Mouse (Mus musculus): Measurements from ENCODE around the gene Ppm1b. TPM values are rescaled to one million over a fixed set of nuclear protein-coding genes. Genes with fewer than 3 reads are reported as not detected.

Gene Ppm1b
- total RNA-seq, 1 experiment: 75.9 TPM

DNA sequence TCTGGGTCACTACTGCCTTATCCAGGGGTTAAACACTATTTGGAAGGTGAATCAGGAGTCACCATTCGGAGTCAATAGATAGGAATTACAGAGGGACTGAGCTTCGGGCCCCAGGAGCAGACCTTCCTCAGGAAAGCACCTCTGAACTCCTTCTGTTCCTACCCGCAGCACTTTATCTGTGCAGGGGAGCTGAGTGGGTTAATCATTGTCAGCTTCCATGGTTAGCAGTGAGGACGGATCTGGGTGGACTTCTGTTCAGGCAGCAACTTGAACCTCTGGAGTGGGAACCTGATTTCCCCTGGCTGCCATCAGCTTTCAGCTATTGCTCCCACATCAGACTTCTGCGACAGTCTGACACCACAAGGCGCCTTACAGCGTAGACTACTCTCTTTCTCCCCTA, 84.4 kb downstream of the Ppm1b start:
- no peak for DNase-seq (ENCODE audit: low read depth, low spot score)
- Histone ChIP-seq H3K36me3 (ENCODE audit: control insufficient read depth, insufficient read depth, low read length, poor library complexity, severe bottlenecking) (no peaks in the 10 kb centered on the region), H3K9me3 (ENCODE audit: control insufficient read depth, insufficient read depth, low read depth, low read length) (no peaks in the 10 kb centered on the region), H3K4me3 (ENCODE audit: insufficient read depth in 1 of 2, low read depth in 1 of 2, low read length in 2 of 2, poor library complexity in 1 of 2, severe bottlenecking in 1 of 2) (no peak overlapping the region), H3K27ac (ENCODE audit: insufficient read depth, low read depth, low read length, poor library complexity, severe bottlenecking) (no peak overlapping the region), H3K4me1 (ENCODE audit: control insufficient read depth in 2 of 2, insufficient read depth in 2 of 2, low read length in 2 of 2, poor library complexity in 1 of 2) (no peaks in the 10 kb centered on the region), H3K9ac (ENCODE audit: insufficient read depth, low read depth, low read length, poor library complexity, severe bottlenecking) (no peak overlapping the region)
- no peak for TF ChIP-seq MAFK (IDR thresholded peaks at IDR 0.05; ENCODE audit: insufficient read depth, low read depth, low read length)
- no peak for TF ChIP-seq CHD2 (IDR thresholded peaks at IDR 0.05; ENCODE audit: low read depth, low read length)
- TF ChIP-seq HCFC1 (IDR thresholded peaks at IDR 0.05; ENCODE audit: borderline replicate concordance, insufficient read depth, low read length): no peak
- no peak for TF ChIP-seq ZNF384 (IDR thresholded peaks at IDR 0.05; ENCODE audit: low read depth, low read length)
- TF ChIP-seq ZC3H11A (IDR thresholded peaks at IDR 0.05; ENCODE audit: borderline replicate concordance, low read depth, low read length): no peak
- in situ Hi-C loops (cut with MboI; ENCODE audit: low sequenced_read_pairs in 2 of 2, unreplicated experiment in 2 of 2): no loop called here

DNA sequence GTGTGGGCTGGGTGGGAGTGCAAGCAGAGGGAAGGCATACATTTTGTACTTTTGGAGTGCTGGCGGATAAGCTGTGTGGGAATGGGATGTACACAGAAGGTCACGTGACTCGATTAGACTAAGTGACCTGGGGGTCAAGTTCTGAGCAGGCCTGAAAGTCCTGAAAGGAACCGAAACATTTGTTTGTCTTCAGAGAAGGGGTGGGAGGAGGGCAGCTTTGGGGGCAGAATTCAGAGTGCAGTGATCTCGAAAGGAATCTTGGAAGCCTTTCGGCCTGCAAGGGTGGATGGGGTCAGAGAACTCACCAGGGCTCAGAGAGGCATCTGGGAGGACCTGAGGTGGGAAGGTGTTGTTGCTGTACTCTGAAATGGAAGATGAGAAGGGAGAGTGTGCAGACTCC, 85.9 kb downstream of the Ppm1b start:
- Histone ChIP-seq H3K36me3 (ENCODE audit: control insufficient read depth, insufficient read depth, low read length, poor library complexity, severe bottlenecking) (no peaks in the 10 kb centered on the region), H3K27ac (ENCODE audit: insufficient read depth, low read depth, low read length, poor library complexity, severe bottlenecking) (no peak overlapping the region), H3K4me3 (ENCODE audit: insufficient read depth in 1 of 2, low read depth in 1 of 2, low read length in 2 of 2, poor library complexity in 1 of 2, severe bottlenecking in 1 of 2) (no peak overlapping the region), H3K9me3 (ENCODE audit: control insufficient read depth, insufficient read depth, low read depth, low read length) (no peaks in the 10 kb centered on the region), H3K9ac (ENCODE audit: insufficient read depth, low read depth, low read length, poor library complexity, severe bottlenecking) (no peak overlapping the region), H3K4me1 (ENCODE audit: control insufficient read depth in 2 of 2, insufficient read depth in 2 of 2, low read length in 2 of 2, poor library complexity in 1 of 2) (no peaks in the 10 kb centered on the region)
- in situ Hi-C loops (cut with MboI; ENCODE audit: low sequenced_read_pairs in 2 of 2, unreplicated experiment in 2 of 2): no loop called here
- no peak for DNase-seq (ENCODE audit: low read depth, low spot score)
- TF ChIP-seq CHD2 (IDR thresholded peaks at IDR 0.05; ENCODE audit: low read depth, low read length) (no peak), MAFK (IDR thresholded peaks at IDR 0.05; ENCODE audit: insufficient read depth, low read depth, low read length) (no peak)

DNA sequence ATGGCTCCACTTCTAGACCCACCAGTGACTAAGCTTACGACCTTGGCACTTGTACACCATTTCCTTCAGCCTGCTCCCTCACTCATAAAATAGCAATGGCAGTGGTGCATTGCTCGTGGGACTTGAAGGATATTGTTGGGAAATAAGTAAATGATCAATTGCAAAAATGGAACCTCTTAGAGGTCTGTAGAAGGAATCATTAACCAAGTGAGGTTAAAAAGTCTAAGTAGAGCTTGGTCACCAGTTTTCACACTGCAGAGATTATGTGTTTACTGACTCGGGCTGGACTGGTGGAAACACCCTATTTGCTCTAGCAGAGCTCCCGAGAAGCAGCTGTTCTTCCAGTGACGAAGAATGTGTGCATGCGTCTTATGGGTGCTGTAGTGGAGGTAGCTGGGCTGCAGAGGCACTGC, 86.9 kb downstream of the Ppm1b start:
- TF ChIP-seq ZC3H11A (IDR thresholded peaks at IDR 0.05; ENCODE audit: borderline replicate concordance, low read depth, low read length) (no peak), HCFC1 (IDR thresholded peaks at IDR 0.05; ENCODE audit: borderline replicate concordance, insufficient read depth, low read length) (no peak), CHD2 (IDR thresholded peaks at IDR 0.05; ENCODE audit: low read depth, low read length) (no peak), ZNF384 (IDR thresholded peaks at IDR 0.05; ENCODE audit: low read depth, low read length) (no peak), MAFK (IDR thresholded peaks at IDR 0.05; ENCODE audit: insufficient read depth, low read depth, low read length) (no peak)
- in situ Hi-C loops (cut with MboI; ENCODE audit: low sequenced_read_pairs in 2 of 2, unreplicated experiment in 2 of 2): no loop called here
- DNase-seq (ENCODE audit: low read depth, low spot score): no peak

DNA sequence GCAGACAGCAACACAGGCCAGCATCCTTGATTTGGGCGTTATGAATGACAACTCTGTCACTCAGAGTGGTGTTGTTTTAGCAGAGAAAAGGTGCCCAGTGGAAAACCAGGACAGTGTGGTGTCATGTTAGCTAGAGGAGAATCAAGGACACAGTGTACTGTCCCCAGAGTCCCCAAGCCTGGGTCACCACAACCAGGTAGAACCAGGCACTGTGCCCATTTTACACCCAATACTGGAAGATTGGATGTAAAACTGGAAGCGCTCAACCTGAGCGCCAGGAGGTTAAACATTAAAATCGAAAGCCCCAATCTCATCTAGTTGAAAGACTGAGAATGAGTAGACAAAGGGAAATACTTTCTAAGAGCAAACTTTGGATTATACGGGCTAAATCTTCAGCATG, 87.9 kb downstream of the Ppm1b start:
- Histone ChIP-seq H3K9ac (ENCODE audit: insufficient read depth, low read depth, low read length, poor library complexity, severe bottlenecking) (no peak overlapping the region), H3K4me3 (ENCODE audit: insufficient read depth in 1 of 2, low read depth in 1 of 2, low read length in 2 of 2, poor library complexity in 1 of 2, severe bottlenecking in 1 of 2) (no peak overlapping the region), H3K4me1 (ENCODE audit: control insufficient read depth in 2 of 2, insufficient read depth in 2 of 2, low read length in 2 of 2, poor library complexity in 1 of 2) (no peaks in the 10 kb centered on the region), H3K27ac (ENCODE audit: insufficient read depth, low read depth, low read length, poor library complexity, severe bottlenecking) (no peak overlapping the region), H3K9me3 (ENCODE audit: control insufficient read depth, insufficient read depth, low read depth, low read length) (no peaks in the 10 kb centered on the region), H3K36me3 (ENCODE audit: control insufficient read depth, insufficient read depth, low read length, poor library complexity, severe bottlenecking) (no peaks in the 10 kb centered on the region)
- in situ Hi-C loops (cut with MboI; ENCODE audit: low sequenced_read_pairs in 2 of 2, unreplicated experiment in 2 of 2): no loop called here
- no peak for TF ChIP-seq CHD2 (IDR thresholded peaks at IDR 0.05; ENCODE audit: low read depth, low read length)
- TF ChIP-seq MAFK (IDR thresholded peaks at IDR 0.05; ENCODE audit: insufficient read depth, low read depth, low read length): no peak
- TF ChIP-seq ZNF384 (IDR thresholded peaks at IDR 0.05; ENCODE audit: low read depth, low read length): no peak
- no peak for TF ChIP-seq ZC3H11A (IDR thresholded peaks at IDR 0.05; ENCODE audit: borderline replicate concordance, low read depth, low read length)
- no peak for TF ChIP-seq HCFC1 (IDR thresholded peaks at IDR 0.05; ENCODE audit: borderline replicate concordance, insufficient read depth, low read length)
- no peak for DNase-seq (ENCODE audit: low read depth, low spot score)

More for the DNA sequence above, 86.9 kb downstream of the Ppm1b start:
- Histone ChIP-seq H3K36me3 (ENCODE audit: control insufficient read depth, insufficient read depth, low read length, poor library complexity, severe bottlenecking) (no peaks in the 10 kb centered on the region), H3K9me3 (ENCODE audit: control insufficient read depth, insufficient read depth, low read depth, low read length) (no peaks in the 10 kb centered on the region), H3K4me3 (ENCODE audit: insufficient read depth in 1 of 2, low read depth in 1 of 2, low read length in 2 of 2, poor library complexity in 1 of 2, severe bottlenecking in 1 of 2) (no peak overlapping the region), H3K4me1 (ENCODE audit: control insufficient read depth in 2 of 2, insufficient read depth in 2 of 2, low read length in 2 of 2, poor library complexity in 1 of 2) (no peaks in the 10 kb centered on the region), H3K9ac (ENCODE audit: insufficient read depth, low read depth, low read length, poor library complexity, severe bottlenecking) (no peak overlapping the region), H3K27ac (ENCODE audit: insufficient read depth, low read depth, low read length, poor library complexity, severe bottlenecking) (no peak overlapping the region)

DNA sequence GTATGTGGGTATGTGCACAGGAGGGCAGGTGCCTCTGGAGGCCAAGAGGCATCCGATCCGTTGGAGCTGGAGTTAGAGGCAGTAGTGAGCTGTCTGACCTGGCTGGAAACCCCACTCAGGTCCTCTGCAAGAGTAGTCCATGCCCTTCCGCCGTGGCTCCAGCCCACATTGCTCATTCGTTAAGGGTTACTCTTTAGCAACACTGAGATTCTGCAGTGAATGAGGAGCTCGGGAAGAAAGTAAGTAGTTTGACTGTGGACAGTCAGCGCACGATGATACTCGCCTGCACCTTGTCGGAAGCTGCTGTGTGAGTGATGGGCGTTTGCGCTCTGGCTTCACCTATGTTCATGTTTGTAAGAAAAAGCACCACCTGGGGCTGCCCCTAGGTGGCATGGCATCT, 88.6 kb downstream of the Ppm1b start:
- Histone ChIP-seq H3K27ac (ENCODE audit: insufficient read depth, low read depth, low read length, poor library complexity, severe bottlenecking) (no peak overlapping the region), H3K9ac (ENCODE audit: insufficient read depth, low read depth, low read length, poor library complexity, severe bottlenecking) (no peak overlapping the region), H3K4me3 (ENCODE audit: insufficient read depth in 1 of 2, low read depth in 1 of 2, low read length in 2 of 2, poor library complexity in 1 of 2, severe bottlenecking in 1 of 2) (no peak overlapping the region), H3K36me3 (ENCODE audit: control insufficient read depth, insufficient read depth, low read length, poor library complexity, severe bottlenecking) (no peaks in the 10 kb centered on the region), H3K9me3 (ENCODE audit: control insufficient read depth, insufficient read depth, low read depth, low read length) (no peaks in the 10 kb centered on the region), H3K4me1 (ENCODE audit: control insufficient read depth in 2 of 2, insufficient read depth in 2 of 2, low read length in 2 of 2, poor library complexity in 1 of 2) (no peaks in the 10 kb centered on the region)
- in situ Hi-C loops (cut with MboI; ENCODE audit: low sequenced_read_pairs in 2 of 2, unreplicated experiment in 2 of 2): no loop called here
- DNase-seq (ENCODE audit: low read depth, low spot score): no peak
- no peak for TF ChIP-seq CHD2 (IDR thresholded peaks at IDR 0.05; ENCODE audit: low read depth, low read length)
- TF ChIP-seq ZC3H11A (IDR thresholded peaks at IDR 0.05; ENCODE audit: borderline replicate concordance, low read depth, low read length): no peak
